Mouse (Mus musculus) C2C12 (cell line): ENCODE data around the gene Krt88.

ENCODE experiments used
- CTCF ChIP-seq: IDR thresholded peaks from one replicate; pipeline ENCODE4 v1.5.1; 2011; ENCODE audit not compliant: control insufficient read depth, insufficient read depth, insufficient read length
- MYOD1 ChIP-seq: IDR thresholded peaks from one replicate; pipeline ENCODE4 v1.6.1; 2011; ENCODE audit warnings: low read depth; ENCODE audit not compliant: control insufficient read depth, insufficient read length

- no peak for TF ChIP-seq CTCF
- no peak for TF ChIP-seq MYOD1
These were observed 22.6 kb upstream of the Krt88 start for GRCm38 (mm10) chr15:101424914-101425313.
